Mouse (Mus musculus) c-Kit-positive CD71-negative TER-119-negative erythroid progenitor cells, embryonic 14.5 days (primary cell): ENCODE results near the gene Atp8a2.
"Not testable (repeated sequence)": the region's sequence is repeated elsewhere in the genome, so short reads cannot be mapped to it uniquely, and the experiment has no call there.

ENCODE experiments used
- DNase-seq: peaks from one replicate; pipeline ENCODE4 v3.0.0-alpha.2; 2013; ENCODE audit warnings: low read depth

The Atp8a2 gene

DNA sequence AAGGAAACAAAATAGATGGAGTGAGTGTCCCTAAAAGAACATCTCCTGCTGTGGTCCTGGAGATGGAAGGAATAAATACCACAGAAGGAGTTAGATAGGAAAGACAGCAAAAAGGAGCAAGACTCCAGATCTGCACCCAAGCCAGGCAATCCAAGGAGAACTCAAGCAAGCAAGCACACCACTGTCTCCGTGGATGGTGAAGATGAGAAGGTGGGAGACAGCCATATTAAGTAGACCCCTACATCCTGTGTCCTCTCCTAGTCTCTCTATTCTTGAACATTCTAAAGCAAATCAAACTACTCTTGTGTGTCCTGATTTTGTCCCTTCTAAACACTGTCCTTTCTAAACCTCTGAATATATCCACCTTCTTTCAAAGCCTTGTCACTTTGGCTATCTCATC lies 552.8 kb downstream of the Atp8a2 start:
- DNase-seq: no peak

DNA sequence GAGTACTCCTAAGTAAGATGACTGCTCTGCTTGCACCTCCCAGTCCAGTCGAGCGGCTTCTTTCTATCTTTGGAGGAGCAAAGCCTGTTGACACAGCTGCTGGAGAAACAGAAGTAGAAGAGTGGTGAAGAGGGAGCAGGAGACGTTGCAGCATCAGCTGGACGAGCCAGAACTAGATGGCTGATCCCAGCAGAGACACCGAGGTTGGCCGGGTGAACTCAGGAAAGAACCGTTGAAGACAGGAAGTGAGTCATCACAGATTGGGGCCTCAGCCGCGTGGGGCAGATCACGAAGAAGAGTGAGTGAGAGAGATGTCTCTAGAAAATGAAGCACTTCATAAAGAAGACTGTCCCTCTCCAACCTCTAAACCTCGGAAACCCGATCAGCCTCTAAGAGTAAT lies 553.4 kb downstream of the Atp8a2 start:
- DNase-seq: peak; percentile 23

DNA sequence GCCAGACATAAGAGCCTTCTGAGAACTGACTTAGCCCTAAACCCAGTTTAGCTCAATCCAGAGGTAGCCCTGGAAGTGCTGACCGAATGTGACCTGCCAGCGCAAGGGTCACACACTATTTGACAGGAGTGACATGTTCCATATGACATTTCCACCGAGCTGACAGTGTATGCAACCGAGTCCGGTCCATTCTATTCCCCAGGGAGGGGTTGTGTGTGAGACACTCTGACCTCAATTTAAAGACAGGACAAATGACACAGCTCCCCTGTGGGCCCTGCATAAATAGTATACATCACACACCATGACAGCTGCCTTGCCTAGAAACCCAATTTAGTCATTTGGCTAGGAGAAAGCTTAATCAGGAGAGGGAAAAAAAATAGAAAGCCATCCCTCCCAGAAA lies 555.1 kb downstream of the Atp8a2 start:
- no peak for DNase-seq

DNA sequence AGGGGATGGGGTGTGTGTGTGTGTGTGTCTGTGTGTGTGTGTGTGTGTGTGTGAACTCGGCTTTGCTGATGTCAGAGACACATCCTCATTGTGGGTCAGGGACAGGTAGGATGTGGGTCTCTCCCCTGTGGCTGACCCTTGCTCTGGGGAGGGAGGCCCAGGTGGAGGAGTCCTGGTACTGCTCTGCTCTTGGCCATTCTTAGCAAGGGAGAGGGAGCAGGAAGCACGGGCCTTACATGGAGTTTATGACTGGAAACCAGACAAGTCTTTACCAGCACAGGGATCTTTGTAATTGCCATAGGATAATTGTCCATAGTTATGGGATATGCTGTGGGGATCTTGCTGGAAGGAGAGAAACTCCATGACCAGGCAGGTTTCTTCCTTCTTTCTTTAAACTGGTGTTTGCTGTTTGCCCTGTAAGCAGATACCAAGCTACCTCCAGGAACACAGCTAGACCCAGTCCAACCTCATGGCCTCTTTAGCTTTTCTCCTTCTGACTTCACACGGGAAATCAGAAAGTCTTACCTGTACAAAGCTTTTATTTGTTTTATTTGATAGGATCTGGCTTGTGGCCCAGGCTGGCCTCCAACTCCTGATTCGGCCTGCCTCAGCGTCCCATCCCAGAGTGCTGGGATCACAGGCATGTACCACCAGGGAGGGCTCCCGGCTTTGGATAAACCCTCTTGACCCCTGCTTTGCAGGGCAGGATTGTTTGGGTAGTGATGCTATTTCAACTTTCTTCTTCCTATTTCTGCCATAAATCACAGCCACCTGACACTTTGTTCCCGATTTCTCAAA lies 557.9 kb downstream of the Atp8a2 start:
- DNase-seq: no peak

DNA sequence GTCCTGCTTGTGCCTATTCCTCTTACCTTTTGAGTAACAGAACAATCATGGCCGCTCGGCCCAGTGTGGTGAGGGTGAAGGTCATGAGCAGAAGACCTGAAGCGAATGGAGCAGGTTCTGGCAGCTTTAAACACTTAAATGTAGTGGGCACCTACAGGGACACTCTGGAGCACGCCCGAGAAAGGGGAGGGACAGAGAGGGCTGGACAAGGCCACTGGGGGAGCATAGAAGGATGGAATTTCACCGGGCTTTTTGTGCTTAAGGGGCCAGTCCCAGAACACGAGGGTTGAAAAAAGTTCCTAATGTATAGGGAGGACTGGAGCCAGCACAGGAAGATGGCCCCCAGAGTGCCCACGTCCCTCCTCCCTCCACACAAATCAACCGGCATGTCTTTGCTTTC lies 563.0 kb downstream of the Atp8a2 start:
- no peak for DNase-seq

DNA sequence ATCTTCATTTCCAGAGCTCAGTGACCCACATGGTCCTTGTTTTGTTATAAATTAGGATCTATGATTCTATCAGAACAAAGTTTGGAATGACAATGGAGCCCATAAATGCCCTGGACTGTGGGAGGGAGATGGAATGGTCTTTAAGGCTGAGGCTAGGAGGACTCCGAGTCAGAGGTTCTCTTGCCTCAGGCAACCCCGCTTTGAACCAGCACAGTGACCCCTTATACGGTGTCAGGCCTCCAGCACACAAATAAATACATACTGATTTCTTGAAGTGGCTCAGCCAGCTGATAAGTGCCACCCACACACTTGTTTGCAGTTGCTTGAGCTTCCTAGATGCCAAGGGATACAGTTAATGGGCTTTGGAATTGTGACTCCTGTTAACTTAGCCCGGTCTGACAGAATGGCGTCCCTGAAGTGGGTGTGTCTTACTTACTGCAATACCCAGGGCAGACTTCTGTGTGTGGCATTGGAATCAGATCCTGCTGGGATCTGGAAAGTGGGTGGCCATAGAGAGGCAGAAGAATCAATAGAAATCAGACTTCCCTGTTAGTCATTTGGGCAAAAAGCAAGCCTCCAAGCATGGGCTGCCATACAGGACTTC lies 563.6 kb downstream of the Atp8a2 start:
- no peak for DNase-seq

DNA sequence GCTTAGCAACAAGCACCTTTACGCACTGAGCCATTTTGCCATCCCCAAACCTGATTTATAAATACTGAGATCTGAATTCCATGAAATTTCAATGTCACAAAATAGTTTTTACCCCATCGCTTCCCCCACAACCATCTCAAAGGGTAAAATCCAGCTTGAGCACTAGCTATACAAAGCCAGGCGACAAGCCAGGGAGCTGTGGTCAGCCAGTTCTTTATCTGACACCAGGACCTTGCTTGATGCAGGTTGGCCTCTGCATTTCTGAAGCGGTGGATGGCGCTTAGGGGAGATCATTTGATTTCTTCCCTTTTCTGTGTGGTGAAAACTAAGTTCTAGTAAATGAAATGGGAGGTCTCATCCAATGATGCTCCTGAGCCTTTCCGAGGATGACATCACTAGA lies 564.9 kb downstream of the Atp8a2 start:
- no peak for DNase-seq

DNA sequence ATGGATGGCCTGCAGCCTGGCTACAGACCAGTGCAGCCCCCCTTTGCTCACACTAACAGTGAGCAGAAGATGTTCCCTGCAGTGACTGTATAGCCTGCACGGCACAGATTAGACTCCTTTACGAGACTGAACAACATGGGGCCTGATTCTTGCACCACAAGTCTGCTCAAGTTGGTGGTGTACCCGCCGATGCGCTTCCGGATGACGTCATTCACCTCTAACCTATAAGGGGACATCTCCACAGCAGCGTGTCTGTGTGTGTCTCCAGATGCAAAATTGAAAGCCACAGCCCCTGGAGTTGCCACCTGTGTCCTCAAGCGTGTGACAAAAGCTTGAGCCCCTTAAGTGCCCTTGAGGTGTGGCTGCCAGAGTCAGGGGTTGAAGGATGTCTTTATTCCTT lies 566.9 kb downstream of the Atp8a2 start:
- no peak for DNase-seq

DNA sequence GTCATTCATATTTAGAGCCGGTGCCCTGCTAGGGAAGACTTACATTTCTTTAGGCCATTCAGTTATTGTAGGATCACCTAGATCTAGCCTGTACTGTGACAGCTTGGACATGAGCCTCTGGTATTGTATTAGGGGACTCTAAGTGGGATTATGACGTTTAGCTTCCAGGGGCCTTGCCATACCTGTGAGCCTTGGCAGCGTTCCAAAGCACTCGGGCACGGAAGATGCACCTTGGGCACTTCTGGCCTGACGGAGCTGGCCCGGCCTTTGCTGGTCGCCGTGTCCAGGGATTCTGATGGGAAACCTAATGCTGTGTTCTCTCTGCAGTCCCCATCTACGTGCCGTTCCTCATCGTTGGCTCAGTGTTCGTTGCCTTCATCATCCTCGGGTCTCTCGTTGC lies 567.7 kb downstream of the Atp8a2 start:
- DNase-seq: no peak

DNA sequence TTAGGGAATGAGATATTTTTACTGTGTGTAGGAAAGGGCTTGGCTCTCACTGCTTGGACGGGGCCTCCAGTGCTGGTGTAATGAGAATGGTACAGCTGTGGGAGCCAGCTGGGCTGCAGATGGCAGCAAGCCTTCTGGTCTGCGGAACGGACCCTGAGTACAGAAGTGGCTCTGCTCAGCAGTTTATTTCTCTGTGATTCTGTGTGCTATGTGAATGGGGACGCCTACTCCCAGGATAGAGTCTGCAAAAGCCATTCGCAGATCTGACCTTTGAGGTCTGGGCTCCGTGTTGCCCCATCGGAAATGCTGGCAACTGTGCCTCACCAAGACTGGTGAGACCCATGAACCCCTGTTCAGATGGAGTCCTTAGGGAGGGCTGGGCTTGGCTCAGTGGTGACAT lies 569.2 kb downstream of the Atp8a2 start:
- no peak for DNase-seq

DNA sequence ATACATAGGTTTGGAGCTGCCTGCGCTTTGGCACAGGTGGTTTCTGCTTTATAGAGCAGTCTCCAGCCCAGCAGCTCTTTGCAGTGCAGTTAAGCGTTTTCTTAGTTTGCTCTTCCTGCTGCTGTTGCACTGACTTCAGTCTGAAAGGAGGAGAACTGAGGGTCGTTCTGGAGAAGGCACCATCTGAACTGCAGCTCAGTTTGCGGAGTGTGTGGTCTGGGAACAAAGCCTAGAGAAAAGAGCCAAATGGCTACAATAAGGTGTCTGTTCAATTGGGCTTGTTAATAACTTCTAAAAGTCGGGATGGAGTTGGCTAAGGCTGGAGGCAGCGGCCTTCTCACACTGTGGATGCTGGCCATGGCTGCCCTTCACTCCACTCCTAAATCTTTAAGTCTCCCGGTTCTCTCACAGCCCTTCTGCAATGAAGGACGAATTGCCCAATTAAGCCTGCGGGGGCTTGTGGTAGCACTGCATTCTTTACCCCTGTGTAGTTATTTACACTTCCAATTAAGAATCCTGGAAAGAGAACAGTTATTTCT lies 569.8 kb downstream of the Atp8a2 start:
- DNase-seq: no peak

DNA sequence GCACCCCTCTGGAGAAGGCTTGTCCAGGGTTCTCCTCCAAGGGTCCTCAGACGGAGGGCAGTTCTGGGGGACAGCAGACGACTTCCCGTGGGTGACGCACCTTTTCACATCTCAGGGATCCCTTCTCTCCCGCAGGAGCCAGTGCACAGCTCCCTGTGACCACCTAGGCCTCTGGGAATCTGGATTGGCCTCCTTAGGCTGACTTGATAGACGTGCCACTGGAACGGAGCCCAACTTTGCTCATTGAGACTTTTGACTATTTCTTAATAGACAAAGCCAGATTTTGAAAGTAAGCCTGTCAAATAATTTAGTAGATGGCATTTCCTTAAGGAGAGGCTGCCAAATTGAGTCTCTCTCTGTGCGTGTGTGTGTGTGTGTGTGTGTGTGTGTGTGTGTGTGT lies 570.3 kb downstream of the Atp8a2 start:
- DNase-seq: no peak

DNA sequence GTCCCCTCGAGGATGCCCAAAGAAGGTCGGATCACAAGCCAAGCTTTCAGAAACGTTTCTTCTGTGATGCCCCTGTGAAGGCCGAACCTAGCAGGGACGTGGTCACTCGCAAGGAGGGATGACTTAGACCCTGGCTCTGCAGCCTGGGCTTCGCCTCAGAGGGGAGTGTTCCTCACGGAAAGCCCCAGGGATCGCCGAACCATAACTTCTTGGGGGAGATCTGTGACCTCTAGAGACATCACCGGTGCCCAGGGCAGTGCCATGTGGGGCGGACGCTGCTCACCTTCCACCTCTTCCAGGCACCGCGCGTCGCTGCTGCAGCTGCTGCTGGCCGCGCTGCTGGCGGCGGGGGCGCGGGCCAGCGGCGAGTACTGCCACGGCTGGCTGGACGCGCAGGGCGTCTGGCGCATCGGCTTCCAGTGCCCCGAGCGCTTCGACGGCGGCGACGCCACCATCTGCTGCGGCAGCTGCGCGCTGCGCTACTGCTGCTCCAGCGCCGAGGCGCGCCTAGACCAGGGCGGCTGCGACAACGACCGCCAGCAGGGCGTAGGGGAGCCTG lies 571.1 kb downstream of the Atp8a2 start:
- DNase-seq: no peak

DNA sequence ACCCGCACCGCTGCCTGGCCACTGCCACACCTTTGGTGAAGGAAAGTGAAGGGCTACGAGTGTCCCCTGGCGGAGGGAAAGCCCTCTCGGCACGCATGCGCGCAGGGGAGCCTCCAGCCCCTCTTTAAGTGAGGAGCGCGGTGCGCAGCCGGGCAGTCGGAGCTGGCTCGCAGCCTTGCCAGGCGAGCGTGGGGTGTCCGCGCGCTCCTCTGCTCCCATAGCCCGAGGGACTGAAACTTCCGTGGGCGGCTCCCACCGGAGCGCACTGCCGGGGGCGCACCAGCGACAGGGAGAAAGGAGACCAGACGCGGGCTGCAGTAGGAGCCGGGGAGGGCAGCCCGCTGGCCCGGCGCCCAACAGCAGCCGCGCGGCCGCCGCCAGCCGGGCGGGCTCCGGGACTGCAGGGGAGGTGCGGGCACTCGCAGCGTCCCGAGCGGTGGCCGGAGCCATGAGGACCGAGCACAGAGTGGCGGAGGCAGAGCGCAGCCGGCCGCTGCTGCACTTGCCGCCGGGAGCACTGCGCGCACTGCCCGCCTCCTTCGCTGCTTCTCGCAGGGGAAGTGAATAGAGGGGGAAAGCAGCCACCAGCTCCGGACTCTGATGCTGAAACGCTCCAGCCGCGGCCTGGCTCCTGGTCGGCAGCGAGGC lies 571.7 kb downstream of the Atp8a2 start, which contains the start of gene Shisa2:
TSS of gene Shisa2 (plus strand) at position 151 of the 648 bp plus-strand sequence.
- DNase-seq: no peak

DNA sequence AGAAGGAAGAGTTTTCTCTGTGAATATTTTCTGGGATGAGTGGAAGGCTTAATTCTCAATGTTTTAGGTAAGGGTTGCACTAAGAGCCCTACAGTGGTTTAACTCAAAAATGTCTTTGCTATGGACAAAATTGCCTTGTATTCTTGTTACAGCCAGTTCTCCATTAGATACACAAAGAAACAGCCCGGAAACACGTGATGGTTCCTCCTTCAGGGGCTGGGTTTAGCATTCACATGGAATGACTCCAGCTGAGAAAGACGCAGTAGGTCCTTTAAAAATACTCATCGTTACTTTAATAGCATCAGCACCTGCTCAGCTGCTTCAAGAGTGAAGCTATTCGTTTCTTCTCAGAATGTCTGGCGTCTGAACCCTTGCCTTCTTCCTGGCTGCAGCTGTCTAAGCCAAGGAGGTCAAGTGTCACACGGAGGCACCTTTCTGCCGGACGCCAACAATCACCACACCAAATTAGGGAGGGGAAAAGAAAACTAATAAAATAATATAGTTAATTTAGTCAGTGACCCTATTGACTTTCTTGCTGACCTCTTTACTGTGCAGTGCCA lies 572.6 kb downstream of the Atp8a2 start:
- no peak for DNase-seq

DNA sequence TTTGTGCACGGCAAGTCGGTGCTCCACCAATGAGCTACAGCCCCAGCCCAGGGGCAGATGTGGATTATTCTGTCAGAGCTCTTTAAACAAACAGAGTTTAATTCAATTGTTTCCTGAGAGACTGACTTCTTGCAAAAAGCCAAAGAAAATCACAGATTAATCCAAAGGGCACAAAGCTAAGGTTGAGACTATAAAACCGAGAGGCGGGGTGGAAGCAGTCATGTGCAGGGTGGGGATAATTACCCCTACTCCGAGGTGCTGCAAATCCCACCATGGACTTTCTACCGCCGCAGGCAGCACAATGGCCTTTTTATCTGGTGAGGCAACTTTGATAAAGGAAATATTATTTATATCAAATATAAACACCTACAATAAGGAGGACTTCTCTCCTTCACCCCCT lies 580.2 kb downstream of the Atp8a2 start:
- no peak for DNase-seq

DNA sequence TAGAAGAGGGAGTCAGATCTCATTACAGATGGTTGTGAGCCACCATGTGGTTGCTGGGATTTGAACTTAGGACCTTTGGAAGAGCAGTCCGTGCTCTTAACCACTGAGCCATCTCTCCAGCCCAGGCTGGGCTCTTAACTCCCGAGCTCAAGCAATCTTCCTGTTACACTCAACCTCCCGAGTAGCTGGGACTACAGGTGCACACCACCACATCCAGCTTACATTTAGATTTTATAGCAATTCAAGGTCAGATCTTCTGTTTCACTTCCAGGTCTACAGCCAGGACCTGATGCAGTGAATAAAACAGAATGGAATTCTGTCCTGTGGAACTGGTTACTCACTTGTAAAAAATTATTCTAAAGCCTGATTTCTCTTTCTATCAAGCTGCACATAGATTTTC lies 582.8 kb downstream of the Atp8a2 start:
- not testable (repeated sequence) for DNase-seq

DNA sequence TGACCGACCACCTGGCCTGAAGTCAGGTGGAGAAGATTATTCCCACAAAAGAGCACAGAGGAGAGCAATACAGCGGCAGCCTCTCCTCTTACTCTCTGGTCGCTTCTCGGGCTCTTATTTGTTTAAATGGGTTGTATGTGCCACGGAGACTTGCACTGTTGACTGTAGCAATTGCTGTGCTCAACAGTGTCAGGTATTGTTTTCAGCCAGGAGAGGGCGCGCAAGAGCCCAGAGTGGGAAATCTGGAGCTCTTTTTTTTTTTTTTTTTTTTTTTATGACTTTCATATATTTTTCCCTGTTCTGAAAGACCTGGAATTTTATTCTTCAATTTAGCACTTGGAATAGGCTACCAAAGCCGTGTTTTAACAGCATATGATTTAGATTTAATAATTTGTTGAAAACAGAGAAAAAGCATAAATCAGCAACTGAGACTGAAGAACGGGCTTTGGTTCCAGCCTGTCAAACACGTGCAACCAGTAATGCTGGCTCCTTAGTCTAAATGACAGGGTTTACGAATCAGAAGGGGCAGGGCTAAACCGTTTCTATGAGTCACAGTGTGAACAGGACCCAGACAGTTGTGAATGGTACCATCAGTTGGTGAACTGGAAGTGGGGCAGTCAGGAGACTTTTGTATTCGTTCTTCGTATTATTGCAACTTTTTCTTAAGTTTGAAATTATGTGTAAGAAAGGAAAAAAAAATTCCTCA lies 583.9 kb downstream of the Atp8a2 start:
- DNase-seq: no peak

DNA sequence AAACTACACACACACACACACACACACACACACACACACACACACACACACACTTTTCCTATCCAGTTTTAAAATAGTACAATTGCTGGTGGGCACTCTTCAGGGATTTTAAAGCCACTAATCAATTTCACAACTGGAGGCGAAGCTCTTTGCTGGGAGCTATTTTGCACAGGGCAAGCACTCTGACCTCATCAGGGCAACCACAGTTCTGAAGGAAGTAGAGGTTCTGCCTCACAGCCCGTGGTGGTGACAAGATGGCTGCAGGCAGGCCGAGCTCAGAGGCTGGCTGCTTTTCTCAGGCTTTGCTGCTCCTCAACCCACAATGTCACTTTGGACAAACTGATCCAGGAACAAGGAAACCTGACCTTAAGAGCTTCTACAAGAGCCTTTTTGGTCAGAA lies 590.0 kb downstream of the Atp8a2 start:
- no peak for DNase-seq

DNA sequence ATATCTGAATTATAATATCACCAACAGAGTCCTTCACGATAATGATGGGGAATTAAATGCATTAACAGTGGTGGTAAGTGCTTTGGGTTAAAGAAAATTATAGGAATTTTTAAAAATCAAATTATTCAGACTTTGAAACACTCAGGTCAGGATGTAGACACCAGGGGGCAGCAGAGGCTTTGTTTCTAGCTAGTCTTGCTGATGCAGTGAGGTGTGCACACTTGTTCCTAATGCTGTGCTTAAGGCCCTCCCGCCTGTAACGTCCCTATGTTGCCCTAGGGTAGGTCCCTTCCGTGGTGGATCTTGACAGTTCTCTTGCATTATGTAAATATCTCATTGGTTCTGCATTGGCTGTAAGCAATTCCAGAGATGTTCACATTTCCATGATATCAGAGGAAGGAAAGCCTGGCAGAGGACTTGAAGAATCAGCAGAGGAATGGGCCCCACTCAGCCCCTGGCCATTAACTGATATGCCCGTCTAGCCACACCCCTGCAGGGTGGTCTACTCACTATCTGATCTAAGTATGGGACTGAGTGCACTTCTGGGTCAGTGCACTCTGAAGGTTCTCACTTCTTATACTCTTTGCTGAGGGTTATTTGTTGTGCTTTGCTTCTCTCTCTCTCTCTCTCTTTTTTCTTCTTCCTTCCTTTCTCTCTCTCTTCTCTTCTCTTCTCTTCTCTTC lies 591.2 kb downstream of the Atp8a2 start:
- no peak for DNase-seq

DNA sequence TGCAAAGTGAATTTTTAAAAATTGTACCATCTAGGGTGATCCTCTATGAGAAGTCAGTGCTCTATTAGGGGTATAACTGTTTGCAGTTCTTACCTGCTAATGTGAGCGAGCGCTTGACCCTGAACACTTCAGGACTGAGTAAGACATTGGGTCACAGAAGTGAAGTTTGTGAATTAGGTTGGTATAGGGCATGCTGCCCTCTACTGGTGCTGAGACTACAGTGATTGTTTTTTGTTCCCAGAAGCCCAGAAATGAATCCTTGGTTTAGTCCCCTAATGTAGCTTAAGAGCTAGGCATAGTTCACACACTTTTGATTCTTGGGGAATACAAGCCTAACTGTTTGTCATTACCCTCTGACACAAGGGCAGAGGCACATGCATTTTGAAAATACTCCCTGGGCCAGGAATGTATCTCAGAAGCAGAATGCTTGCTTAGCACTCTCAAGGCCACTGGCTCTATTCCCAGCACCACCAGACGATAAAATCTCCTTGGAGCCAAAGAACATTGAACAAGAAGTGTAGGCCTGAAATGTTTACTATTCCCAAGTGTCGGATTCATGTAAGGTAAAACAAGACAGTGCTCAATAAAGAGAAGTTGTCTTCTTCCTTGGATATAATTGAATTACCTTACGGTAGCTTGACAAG lies 592.9 kb downstream of the Atp8a2 start:
- DNase-seq: no peak
